Mouse (Mus musculus): Measurements from ENCODE around the gene Tbx20. TPM values are rescaled to one million over a fixed set of nuclear protein-coding genes. Genes with fewer than 3 reads are reported as not detected.
A peak's percentile ranks its signal among the peaks of the same experiment; 100 is the strongest.

Tbx20 gene
- total and polyA plus RNA-seq, 2 experiments from 2014 or later = 0.35 to 2.2 TPM

DNA sequence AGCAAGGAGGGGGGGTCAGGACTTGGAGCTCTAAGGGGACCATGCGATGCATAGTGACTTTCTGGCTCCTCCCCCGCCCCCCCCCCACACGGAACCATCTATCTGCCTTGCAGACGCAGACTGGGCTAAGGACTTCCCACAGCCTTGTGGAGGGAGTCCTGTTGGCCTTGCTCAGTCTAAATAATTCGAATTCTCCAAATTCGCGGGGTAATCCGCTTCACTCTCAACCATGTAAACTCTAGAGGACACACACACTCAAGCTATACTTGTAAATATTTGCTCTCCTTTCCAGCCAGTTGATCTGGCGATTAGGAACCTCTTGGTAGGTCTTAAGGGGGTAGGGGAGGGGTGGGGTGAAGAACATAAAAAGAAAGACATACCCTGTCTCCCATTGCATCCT is 898 bp upstream of the Tbx20 start:
- no peak for TF ChIP-seq CTCF (IDR thresholded peaks at IDR 0.05; ENCODE audit: low read depth)
- Histone ChIP-seq H3K36me3 (ENCODE audit: insufficient read depth, low read length) (no peaks in the 10 kb centered on the region), H3K4me2 (ENCODE audit: low read depth, low read length) (no peak overlapping the region), H3K27ac (no peak overlapping the region), H3K4me3 (ENCODE audit: low read length) (no peak overlapping the region), H3K4me1 (ENCODE audit: insufficient read depth, low read length) (no peaks in the 10 kb centered on the region), H3K9ac (replicated peaks; ENCODE audit: low read length) (no peak overlapping the region), H3K27me3 (ENCODE audit: insufficient read depth, low read length) (peaks cover 92% of the 10 kb centered on the region), H3K9me3 (ENCODE audit: low read length) (no peaks in the 10 kb centered on the region)
- ATAC-seq (no peak), DNase-seq (ENCODE audit: low spot score) (no peak)
- WGBS = 2% methylated on average over 9 of the region's 9 CpGs

- H3K9me3 ChIP-seq (ENCODE audit: low read length) = no peaks in the 10 kb centered on the region
- TF ChIP-seq CTCF (IDR thresholded peaks at IDR 0.05; ENCODE audit: low read depth) = no peak
- no peak overlapping the region for H3K27ac ChIP-seq
- H3K27me3 ChIP-seq (ENCODE audit: insufficient read depth, low read length) = peaks cover 90% of the 10 kb centered on the region
- peak overlapping the region; percentile 23 for H3K4me3 ChIP-seq (ENCODE audit: low read length)
- H3K36me3 ChIP-seq (ENCODE audit: insufficient read depth, low read length) = no peaks in the 10 kb centered on the region
- no peaks in the 10 kb centered on the region for H3K4me1 ChIP-seq (ENCODE audit: insufficient read depth, low read length)
- H3K4me2 ChIP-seq (ENCODE audit: low read depth, low read length) = peak overlapping the region; percentile 41
- no peak for ATAC-seq
- no peak for DNase-seq (ENCODE audit: low spot score)
- WGBS = 1% methylated on average over 18 of the region's 19 CpGs
- H3K9ac ChIP-seq (replicated peaks; ENCODE audit: low read length) = no peak overlapping the region
These were observed 434 bp downstream of the Tbx20 start for GRCm38 (mm10) chr9:24773669-24774068.

GRCm38 (mm10) chr9:24773171-24773570 is 932 bp downstream of the Tbx20 start:
- DNase-seq (ENCODE audit: low spot score) (no peak), ATAC-seq (no peak)
- H3K36me3 ChIP-seq (ENCODE audit: insufficient read depth, low read length) = no peaks in the 10 kb centered on the region
- no peaks in the 10 kb centered on the region for H3K9me3 ChIP-seq (ENCODE audit: low read length)
- no peak overlapping the region for H3K4me2 ChIP-seq (ENCODE audit: low read depth, low read length)
- 5% methylated on average over 9 of the region's 9 CpGs for WGBS
- TF ChIP-seq CTCF (IDR thresholded peaks at IDR 0.05; ENCODE audit: low read depth) = no peak
- no peak overlapping the region for H3K27ac ChIP-seq
- no peak overlapping the region for H3K9ac ChIP-seq (replicated peaks; ENCODE audit: low read length)
- no peak overlapping the region for H3K4me3 ChIP-seq (ENCODE audit: low read length)
- H3K4me1 ChIP-seq (ENCODE audit: insufficient read depth, low read length) = no peaks in the 10 kb centered on the region
- peaks cover 92% of the 10 kb centered on the region for H3K27me3 ChIP-seq (ENCODE audit: insufficient read depth, low read length)

DNA sequence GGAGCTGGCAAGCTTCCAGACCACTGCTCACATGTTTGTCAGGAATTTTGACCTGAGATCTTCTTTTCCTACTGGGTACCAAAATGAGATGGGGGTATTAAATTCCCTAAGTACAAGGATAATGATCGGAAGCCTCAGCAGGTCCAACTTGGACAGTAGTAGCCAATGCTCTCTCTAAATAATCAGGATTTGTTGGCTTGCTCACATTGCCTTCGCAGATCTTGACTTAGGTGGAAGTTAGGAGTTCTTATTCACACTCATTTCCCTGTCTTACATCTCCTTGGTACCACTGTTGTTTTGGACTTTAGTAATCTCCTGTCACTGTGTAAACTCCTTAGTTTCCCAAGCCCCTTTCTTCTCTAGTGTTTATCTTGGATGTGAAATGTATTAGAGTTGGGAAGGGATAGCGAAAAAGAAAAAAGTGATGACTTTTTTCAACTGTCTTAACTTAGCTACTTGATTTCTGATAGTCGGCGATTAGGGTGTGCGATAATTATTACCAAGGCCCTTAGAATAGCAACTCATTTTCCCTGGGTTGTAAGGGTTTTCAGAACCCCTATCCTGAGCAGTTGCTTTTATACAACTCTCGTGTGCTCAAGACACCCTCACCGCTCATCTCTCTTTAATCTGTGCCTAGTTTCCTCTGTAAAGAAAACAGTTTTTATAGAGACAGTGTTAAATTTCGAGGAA is 1.5 kb downstream of the Tbx20 start:
- no peaks in the 10 kb centered on the region for H3K9me3 ChIP-seq (ENCODE audit: low read length)
- WGBS = 8% methylated on average over 9 of the region's 9 CpGs
- no peaks in the 10 kb centered on the region for H3K4me1 ChIP-seq (ENCODE audit: insufficient read depth, low read length)
- TF ChIP-seq CTCF (IDR thresholded peaks at IDR 0.05; ENCODE audit: low read depth) = no peak
- ATAC-seq (no peak), DNase-seq (ENCODE audit: low spot score) (no peak)
- H3K36me3 ChIP-seq (ENCODE audit: insufficient read depth, low read length) = no peaks in the 10 kb centered on the region
- peaks cover 92% of the 10 kb centered on the region for H3K27me3 ChIP-seq (ENCODE audit: insufficient read depth, low read length)
- no peak overlapping the region for H3K27ac ChIP-seq
- no peak overlapping the region for H3K9ac ChIP-seq (replicated peaks; ENCODE audit: low read length)
- no peak overlapping the region for H3K4me3 ChIP-seq (ENCODE audit: low read length)
- H3K4me2 ChIP-seq (ENCODE audit: low read depth, low read length) = no peak overlapping the region

GRCm38 (mm10) chr9:24771713-24772112 is 2.4 kb downstream of the Tbx20 start:
- Histone ChIP-seq H3K4me2 (ENCODE audit: low read depth, low read length) (no peak overlapping the region), H3K27ac (no peak overlapping the region), H3K4me3 (ENCODE audit: low read length) (no peak overlapping the region), H3K9me3 (ENCODE audit: low read length) (no peaks in the 10 kb centered on the region), H3K9ac (replicated peaks; ENCODE audit: low read length) (no peak overlapping the region), H3K36me3 (ENCODE audit: insufficient read depth, low read length) (no peaks in the 10 kb centered on the region), H3K4me1 (ENCODE audit: insufficient read depth, low read length) (no peaks in the 10 kb centered on the region), H3K27me3 (ENCODE audit: insufficient read depth, low read length) (peaks cover 89% of the 10 kb centered on the region)
- DNase-seq (ENCODE audit: low spot score) (no peak), ATAC-seq (no peak)
- no peak for TF ChIP-seq CTCF (IDR thresholded peaks at IDR 0.05; ENCODE audit: low read depth)
- 11% methylated on average over 4 of the region's 4 CpGs for WGBS

DNA sequence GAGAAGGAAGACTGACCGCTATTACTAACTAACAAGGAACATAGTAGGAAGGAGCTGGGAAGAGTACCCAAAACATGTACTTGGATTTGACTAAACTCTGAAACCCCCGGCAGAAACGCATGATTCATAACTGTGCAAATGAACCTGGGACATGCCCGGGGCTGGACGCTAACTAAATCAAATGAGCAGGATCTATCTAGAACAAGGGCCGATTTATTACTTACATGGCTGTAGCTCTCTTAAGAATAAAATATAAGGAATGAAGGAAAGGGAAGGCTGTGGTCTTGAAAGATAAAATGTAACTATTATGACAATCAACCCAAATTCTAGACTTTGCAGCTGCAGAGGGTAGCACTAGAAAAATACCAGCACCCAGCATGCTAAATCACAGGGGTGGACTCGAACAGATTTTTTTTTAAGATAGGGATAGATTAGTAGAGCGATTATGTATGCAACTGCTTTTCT is 3.1 kb downstream of the Tbx20 start:
- TF ChIP-seq CTCF (IDR thresholded peaks at IDR 0.05; ENCODE audit: low read depth) = no peak
- Histone ChIP-seq H3K9me3 (ENCODE audit: low read length) (no peaks in the 10 kb centered on the region), H3K4me2 (ENCODE audit: low read depth, low read length) (no peak overlapping the region), H3K4me3 (ENCODE audit: low read length) (no peak overlapping the region), H3K4me1 (ENCODE audit: insufficient read depth, low read length) (no peaks in the 10 kb centered on the region), H3K27me3 (ENCODE audit: insufficient read depth, low read length) (peaks cover 85% of the 10 kb centered on the region), H3K9ac (replicated peaks; ENCODE audit: low read length) (no peak overlapping the region), H3K27ac (no peak overlapping the region), H3K36me3 (ENCODE audit: insufficient read depth, low read length) (no peaks in the 10 kb centered on the region)
- 3% methylated on average over 8 of the region's 8 CpGs for WGBS
- DNase-seq (ENCODE audit: low spot score) (no peak), ATAC-seq (no peak)
